Mouse (Mus musculus) liver, adult (tissue): ENCODE results near the gene Naif1.
A peak's percentile ranks its signal among the peaks of the same experiment; 100 is the strongest.

Experiments
- GATA4 ChIP-seq: IDR thresholded peaks from 2 replicates; pipeline ENCODE4 v1.6.1; 2014; ENCODE audit warnings: mild to moderate bottlenecking, low read length; ENCODE audit not compliant: insufficient replicate concordance

Naif1 gene

GRCm38 (mm10) chr2:32464212-32464891 is 14.1 kb downstream of the Naif1 start:
- TF ChIP-seq GATA4, result no peak

GRCm38 (mm10) chr2:32471001-32471680 is 20.9 kb downstream of the Naif1 start:
- no peak for TF ChIP-seq GATA4

DNA sequence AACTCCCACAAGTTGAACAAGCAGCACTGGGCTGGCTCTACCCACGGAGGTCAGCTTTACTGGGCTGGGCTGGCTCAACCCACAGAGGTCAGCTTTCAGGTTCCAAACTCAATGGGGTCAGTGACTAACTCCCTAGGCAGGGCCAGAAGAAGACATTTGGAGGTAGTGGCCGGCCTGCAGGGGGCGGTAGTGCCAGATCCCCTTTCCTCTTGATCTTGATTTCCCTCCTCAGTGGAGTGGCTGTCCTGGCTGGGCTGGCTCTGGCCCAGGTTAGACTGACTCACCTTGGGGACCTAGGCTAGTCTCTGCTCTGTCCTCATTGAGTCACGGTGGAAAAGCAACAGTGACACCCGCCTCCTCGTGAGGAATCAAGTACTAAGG is 21.4 kb downstream of the Naif1 start:
- TF ChIP-seq GATA4, result no peak

- no peak for TF ChIP-seq GATA4
These were observed 32.1 kb downstream of the Naif1 start for GRCm38 (mm10) chr2:32482351-32482750.

DNA sequence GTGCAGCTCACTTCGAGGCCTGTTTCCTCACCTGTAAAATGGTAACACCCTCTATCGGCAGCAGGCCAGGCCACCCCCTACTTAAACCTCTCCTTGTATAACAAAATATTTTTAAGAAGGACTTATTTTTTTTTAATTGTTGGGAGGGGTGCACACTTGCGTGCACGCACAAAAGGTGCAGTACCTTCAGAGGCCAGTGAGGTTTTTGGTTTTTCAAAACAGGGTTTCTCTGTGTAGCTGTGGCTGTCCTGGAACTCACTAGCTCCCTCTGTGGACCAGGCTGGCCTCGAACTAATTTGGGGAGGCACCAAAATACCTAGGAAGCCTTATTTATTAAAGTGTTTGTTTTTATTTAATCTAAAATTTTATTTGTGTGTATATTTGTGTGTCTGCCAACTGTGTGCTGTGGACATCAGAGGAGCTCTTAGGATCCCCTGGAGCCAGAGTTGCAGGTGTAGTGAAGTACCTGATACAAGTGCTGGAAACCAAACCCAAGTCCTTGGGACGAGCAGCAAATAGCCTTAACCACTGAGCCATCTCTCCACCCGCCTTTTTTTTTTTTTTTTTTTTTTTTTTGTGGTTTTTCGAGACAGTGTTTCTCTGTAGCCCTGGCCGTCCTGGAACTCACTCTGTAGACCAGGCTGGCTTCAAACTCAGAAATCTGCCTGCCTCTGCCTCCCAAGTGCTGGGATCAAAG is 33.1 kb downstream of the Naif1 start:
- TF ChIP-seq GATA4, result no peak

GRCm38 (mm10) chr2:32484933-32485332 is 34.7 kb downstream of the Naif1 start:
- TF ChIP-seq GATA4, result no peak

DNA sequence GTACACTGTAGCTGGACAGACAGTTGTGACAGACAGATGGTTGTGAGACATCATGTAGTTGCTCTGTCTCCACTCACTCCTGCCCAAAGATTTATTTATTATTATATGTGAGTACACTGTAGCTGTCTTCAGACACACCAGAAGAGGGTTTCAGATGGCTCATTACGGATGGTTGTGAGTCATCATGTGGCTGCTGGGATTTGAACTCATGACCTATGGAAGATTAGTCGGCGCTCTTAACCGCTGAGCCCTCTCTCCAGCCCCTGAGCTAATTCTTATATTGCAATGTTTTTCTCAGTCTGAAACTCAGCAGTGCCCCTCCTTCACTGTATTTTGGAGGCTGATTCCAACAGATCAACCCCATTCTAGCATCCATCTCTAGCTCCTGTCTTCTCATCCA is 35.5 kb downstream of the Naif1 start:
- TF ChIP-seq GATA4, result no peak

- no peak for TF ChIP-seq GATA4
These were observed 35.9 kb downstream of the Naif1 start for GRCm38 (mm10) chr2:32486155-32486554.

GRCm38 (mm10) chr2:32487124-32487623 is 36.9 kb downstream of the Naif1 start:
- TF ChIP-seq GATA4, result no peak

DNA sequence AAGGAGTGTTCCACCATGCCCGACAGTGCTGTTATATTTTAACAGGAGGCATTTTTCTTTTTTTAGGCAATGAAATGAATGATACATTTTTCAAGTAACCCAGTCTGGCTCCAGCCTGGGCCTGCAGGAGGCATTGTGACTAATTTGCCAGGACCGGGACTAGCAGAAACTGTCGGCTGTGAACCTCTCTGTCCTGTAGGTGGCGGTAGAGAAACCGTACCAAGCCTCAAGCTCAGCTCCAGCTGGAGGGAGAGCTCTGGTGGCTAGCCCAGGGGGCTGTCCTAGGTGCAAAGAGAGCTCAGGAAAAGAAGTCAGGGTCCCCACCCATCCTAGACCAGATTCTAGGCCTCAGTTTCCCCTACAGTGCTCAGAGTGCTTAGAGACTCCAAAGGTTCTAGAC is 38.4 kb downstream of the Naif1 start:
- TF ChIP-seq GATA4, result no peak

GRCm38 (mm10) chr2:32492661-32493060 is 42.4 kb downstream of the Naif1 start:
- TF ChIP-seq GATA4, result no peak

DNA sequence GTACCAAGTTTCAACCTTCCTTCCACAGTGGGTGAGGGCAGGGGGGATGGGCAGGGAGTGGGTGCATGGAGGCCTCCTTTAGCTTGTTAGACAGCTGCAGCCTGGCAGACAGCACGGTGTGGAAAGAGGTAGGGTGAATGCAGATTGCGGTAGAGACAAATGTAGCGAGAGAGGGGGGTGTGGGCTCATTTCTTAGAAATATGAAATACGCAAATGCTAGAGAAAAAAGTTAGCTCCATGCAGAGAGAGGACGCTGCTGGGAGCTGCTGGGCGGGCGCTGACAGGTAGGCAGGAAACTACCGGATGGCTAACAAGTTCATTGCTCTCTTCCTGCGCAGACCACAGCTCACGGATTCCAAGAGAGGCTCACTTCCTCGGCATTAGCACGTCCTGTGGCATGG is 43.0 kb downstream of the Naif1 start:
- no peak for TF ChIP-seq GATA4

GRCm38 (mm10) chr2:32494522-32494921 is 44.3 kb downstream of the Naif1 start:
- TF ChIP-seq GATA4, result no peak

DNA sequence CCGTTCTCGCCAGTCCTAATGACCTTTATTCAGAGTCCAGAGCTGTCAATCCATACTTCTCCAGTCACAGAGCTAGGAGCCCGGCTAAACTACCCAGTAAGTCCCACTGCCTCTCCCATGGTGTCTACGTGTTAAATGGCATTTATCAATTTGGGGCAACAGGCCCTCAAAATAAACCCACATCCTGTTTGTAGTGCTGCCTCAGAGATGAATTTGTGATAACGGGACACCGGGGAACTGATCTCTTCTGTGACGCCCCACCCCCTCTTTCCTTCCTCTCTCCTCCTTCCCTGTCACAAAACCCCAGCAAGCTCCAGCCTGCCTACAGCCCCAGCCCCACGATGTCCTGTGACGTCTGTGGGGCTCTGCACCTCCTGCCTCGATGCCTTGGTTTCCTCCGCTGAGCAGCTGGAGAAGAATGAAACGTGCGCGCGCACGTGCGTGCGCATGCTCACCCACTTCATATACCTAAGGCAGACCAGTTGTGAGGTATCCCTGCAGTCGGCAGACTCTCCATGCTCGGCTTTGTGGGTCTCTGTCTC is 45.0 kb downstream of the Naif1 start:
- peak; percentile 37; the same call in 1 of the 2 replicates for TF ChIP-seq GATA4

GRCm38 (mm10) chr2:32496190-32496589 is 45.9 kb downstream of the Naif1 start:
- no peak for TF ChIP-seq GATA4

DNA sequence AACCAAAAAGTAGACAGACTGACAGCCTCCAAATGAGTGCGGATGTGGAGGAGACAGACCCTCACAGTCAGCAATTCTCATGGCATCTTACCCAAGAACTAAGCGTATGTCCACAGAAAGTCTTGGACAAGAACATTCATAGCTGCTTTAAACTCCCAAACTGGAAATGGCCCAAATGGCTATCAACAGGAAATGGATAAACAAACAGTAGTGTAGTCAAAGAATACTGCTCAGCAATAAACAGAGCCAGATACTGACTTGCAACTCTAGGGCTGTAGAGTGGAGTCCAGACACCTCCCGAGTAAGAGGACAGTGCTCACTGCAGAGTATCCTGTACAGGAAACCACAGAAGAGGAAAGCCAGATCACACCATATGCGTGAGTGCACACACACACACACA is 49.1 kb downstream of the Naif1 start:
- TF ChIP-seq GATA4, result peak; percentile 73
